Mouse (Mus musculus) lung, postnatal 0 days (tissue): ENCODE measurements around the gene Olfr642.

Experiments used
- CTCF ChIP-seq: IDR thresholded peaks from 2 replicates; pipeline ENCODE4 v1.5.1; 2016; ENCODE audit warnings: antibody characterized with exemption, mild to moderate bottlenecking
- EP300 ChIP-seq: IDR thresholded peaks from 2 replicates; pipeline ENCODE4 v1.6.1; 2016; ENCODE audit warnings: antibody characterized with exemption, mild to moderate bottlenecking, control low read depth

GRCm38 (mm10) chr7:104025473-104025872 lies 27.0 kb downstream of the Olfr642 start, which contains the start of gene Olfr640:
- TF ChIP-seq CTCF (no peak), EP300 (no peak)
